Mouse (Mus musculus) megakaryocyte, embryonic 14.5 days (primary cell): ENCODE measurements around the gene Tldc2. TPM values are rescaled to one million over a fixed set of nuclear protein-coding genes. Genes with fewer than 3 reads are reported as not detected.

Experiments used
- H3K27me3 ChIP-seq: replicated peaks from 2 replicates; pipeline ENCODE3; 2012; ENCODE audit warnings: inconsistent platforms
- H3K36me3 ChIP-seq: replicated peaks from 2 replicates; pipeline ENCODE3; 2012; ENCODE audit warnings: low read length, inconsistent platforms, mixed read lengths
- H3K4me1 ChIP-seq: 2 replicates; pipeline ENCODE4 v1.6.1; 2012; ENCODE audit warnings: inconsistent platforms
- H3K4me3 ChIP-seq: replicated peaks from 2 replicates; pipeline ENCODE3; 2012; ENCODE audit warnings: moderate library complexity, mild to moderate bottlenecking, inconsistent platforms
- H3K9me3 ChIP-seq: 2 replicates; pipeline ENCODE4 v1.6.1; 2012; ENCODE audit warnings: inconsistent platforms
- FLI1 ChIP-seq: IDR thresholded peaks from 2 replicates; pipeline ENCODE4 v1.6.1; 2012; ENCODE audit warnings: low read length, inconsistent platforms, mixed read lengths
- GATA1 ChIP-seq: IDR thresholded peaks from 3 replicates; pipeline ENCODE4 v1.6.1; 2012; ENCODE audit warnings: mixed read lengths, low read length, inconsistent platforms, borderline replicate concordance
- polyA plus RNA-seq: library from polyadenylated mRNA; stranded (reverse); fragments of >175 nt; gene quantifications from 2 replicates; pipeline ENCODE4 v1.2.3, GENCODE M21; 2012; ENCODE audit warnings: low replicate concordance; ENCODE audit not compliant: insufficient read depth

Gene Tldc2
- polyA plus RNA-seq, 1 experiment: not detected

DNA sequence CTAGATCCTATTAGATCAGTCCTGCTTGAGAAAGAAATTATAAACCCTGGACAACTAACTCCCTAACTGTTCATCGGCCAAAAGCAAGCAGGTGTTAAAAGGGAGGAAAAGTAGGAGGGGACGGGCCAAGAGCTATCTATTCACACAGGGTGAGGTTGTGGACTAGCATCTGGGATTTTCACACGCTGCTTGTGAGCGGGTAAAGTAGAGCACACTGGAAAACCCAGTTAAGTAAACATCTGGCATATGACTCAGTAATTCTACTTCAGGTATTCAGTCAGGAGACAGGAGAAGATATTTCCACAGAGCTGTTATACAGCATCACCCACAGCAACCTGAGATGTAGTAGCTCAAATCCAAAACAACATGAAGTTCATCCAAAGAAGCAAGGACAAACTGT, 31.7 kb downstream of the Tldc2 start:
- peaks cover 88% of the 10 kb centered on the region for H3K36me3 ChIP-seq

DNA sequence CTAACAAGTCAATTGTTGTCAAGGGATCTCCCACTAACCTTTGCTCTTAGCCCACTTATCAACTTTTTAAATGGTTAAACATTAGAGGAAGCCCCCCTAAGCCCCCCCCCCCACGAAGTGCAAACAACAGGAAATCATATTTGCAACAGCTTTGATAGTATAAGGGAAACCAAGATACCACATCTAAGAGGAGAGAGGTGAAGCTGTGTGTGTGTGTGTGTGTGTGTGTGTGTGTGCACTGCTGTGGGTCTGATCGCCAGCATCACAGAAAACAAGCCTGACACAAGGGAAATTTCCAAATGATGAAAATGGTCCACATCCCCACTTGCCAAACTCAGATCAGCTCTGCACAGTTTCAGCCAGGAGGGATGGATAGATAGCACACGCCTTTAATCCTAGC, 32.2 kb downstream of the Tldc2 start:
- Histone ChIP-seq H3K4me1 (peaks cover 5% of the 10 kb centered on the region; the same call in 1 of the 2 replicates), H3K27me3 (no peaks in the 10 kb centered on the region), H3K4me3 (no peak overlapping the region), H3K9me3 (no peaks in the 10 kb centered on the region), H3K36me3 (peaks cover 88% of the 10 kb centered on the region)
- no peak for TF ChIP-seq FLI1
- TF ChIP-seq GATA1: no peak

More for the DNA sequence above, 31.7 kb downstream of the Tldc2 start:
- H3K9me3 ChIP-seq: no peaks in the 10 kb centered on the region
- no peak overlapping the region for H3K4me3 ChIP-seq
- no peak for TF ChIP-seq GATA1
- no peak for TF ChIP-seq FLI1
- H3K4me1 ChIP-seq: peaks cover 5% of the 10 kb centered on the region; the same call in 1 of the 2 replicates
- H3K27me3 ChIP-seq: no peaks in the 10 kb centered on the region

DNA sequence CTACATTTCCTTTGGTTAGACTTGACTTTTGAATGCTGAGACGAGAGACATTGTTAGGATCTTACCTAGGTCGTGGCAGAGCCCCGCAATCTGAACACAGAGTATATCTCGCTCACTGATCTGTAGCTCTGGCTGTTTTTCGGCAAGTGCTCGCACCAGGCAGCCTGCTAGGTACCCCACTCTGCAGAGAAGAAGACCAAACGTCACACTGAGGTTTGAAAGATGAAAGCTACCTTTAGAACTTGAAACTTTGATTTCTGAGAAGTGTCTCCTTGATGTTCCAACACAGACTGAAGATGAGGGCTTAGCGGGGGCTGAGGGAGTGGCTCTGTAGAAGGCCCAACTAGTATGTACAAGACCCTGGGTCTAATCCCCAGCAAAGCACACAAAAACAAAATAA, 34.9 kb downstream of the Tldc2 start:
- Histone ChIP-seq H3K9me3 (no peaks in the 10 kb centered on the region), H3K36me3 (peaks cover 89% of the 10 kb centered on the region), H3K4me3 (no peak overlapping the region), H3K4me1 (peaks cover 9% of the 10 kb centered on the region; the same call in 1 of the 2 replicates), H3K27me3 (no peaks in the 10 kb centered on the region)
- TF ChIP-seq FLI1: no peak

DNA sequence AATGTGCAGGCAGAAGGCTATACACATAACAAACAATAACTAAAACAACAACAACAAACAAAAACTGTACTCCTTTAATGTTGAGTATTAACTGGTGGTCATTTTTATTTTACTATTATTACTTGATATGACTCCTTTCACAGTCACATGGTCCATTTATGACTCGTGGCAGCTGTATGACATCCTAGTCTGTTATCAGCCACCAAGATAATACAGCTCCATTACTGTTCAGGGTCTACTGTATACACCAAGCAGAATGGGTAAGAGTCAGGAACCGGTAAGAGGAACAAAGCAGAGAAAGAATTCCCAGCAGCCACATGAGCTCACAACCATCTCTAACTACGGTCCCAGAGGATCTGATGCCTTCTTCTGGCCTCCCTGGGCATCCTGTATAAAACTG, 38.4 kb downstream of the Tldc2 start:
- Histone ChIP-seq H3K4me1 (peaks cover 23% of the 10 kb centered on the region), H3K27me3 (no peaks in the 10 kb centered on the region), H3K36me3 (peaks cover 78% of the 10 kb centered on the region), H3K9me3 (no peaks in the 10 kb centered on the region), H3K4me3 (no peak overlapping the region)
- TF ChIP-seq FLI1: no peak
- TF ChIP-seq GATA1: no peak

DNA sequence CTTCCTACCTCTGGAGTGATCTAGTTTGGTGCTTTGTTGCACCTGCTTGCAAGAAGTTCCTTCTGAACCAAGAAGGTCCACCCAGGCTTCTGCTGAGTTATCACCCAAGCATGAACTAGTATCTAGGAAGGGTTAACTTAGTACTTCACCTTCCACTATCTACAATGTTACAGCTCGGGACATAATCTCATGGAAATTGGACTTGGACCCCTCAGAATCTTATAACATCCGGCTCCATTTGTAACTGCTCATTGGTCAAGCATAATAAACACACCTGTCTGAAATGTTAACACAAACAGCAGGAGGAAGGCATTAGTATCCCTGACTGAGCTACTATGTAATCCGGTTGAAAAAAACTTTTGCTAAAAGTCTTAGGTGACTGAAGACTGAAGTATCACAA, 40.5 kb downstream of the Tldc2 start:
- Histone ChIP-seq H3K27me3 (no peaks in the 10 kb centered on the region), H3K9me3 (no peaks in the 10 kb centered on the region), H3K4me1 (peaks cover 39% of the 10 kb centered on the region), H3K36me3 (peaks cover 58% of the 10 kb centered on the region), H3K4me3 (no peak overlapping the region)
- TF ChIP-seq FLI1 (no peak), GATA1 (no peak)

DNA sequence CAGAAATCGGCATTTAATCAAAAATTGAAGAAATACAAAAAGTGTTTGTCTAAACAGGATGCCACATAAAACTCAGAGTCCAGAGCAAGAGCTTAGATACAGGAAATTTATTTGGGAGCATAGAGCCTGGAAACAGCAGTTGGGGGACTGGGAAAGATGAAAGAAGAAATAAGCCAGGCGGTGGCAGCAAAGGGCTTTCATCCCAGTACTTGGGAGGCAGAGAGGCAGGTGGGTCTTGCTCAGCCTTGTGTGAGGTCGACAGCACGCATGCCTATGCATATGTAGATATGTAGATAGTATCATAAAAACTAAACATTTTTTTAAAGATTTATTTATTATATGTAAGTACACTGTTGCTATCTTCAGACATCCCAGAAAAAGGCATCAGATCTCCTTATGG, 41.2 kb downstream of the Tldc2 start:
- TF ChIP-seq FLI1 (no peak), GATA1 (no peak)
- H3K36me3 ChIP-seq: peaks cover 51% of the 10 kb centered on the region
- peaks cover 46% of the 10 kb centered on the region for H3K4me1 ChIP-seq
- H3K4me3 ChIP-seq: no peak overlapping the region
- H3K9me3 ChIP-seq: no peaks in the 10 kb centered on the region
- H3K27me3 ChIP-seq: no peaks in the 10 kb centered on the region

DNA sequence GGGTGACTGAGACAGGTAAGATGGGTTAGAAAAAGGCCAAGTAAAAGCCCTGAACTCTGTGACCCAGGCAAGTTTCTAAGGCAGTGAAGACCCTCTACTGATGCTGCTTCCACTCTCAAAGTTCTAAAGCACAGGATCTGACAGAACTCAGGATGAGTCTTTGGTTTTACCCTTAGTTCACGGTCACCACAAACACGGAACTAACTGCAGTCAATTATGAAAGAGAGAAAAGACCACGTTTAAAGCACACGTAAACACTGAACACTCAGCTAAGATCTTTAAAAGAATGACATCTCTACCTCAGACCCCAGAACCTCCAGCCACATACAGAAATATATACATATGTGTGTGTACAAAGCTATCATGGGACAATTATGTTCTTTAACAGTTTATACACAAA, 42.2 kb downstream of the Tldc2 start:
- Histone ChIP-seq H3K4me1 (peaks cover 54% of the 10 kb centered on the region), H3K9me3 (no peaks in the 10 kb centered on the region), H3K27me3 (no peaks in the 10 kb centered on the region), H3K4me3 (peak overlapping the region; percentile 90), H3K36me3 (peaks cover 41% of the 10 kb centered on the region)
- TF ChIP-seq GATA1 (no peak), FLI1 (no peak)

DNA sequence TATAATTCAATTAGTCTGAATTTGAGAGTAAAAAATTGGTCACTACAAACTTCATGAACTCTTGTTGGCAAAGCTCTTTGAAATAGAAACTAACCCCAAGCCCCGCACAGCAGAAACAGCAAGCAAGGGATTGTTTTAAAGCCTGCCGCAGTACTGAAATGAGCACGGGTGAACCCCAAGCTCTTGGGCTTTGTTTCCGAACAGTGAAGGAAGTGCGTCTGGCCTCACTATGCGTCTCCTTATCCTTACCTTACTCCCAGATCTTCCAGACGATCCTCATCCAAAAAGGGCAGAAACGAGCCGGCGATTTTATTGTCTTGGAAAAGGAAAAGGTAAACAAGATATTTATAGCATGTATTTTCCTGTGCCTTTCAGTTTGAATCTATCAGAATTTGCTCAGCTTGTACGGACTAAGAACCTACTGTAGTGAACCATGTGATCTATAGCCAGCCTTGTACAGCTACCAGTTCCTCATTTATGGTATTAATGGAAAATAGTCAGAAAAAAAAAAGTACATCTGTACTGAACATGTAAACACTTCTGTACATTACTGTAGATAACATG, 42.8 kb downstream of the Tldc2 start:
- TF ChIP-seq GATA1 (no peak), FLI1 (no peak)
- Histone ChIP-seq H3K4me3 (peak overlapping the region; percentile 90), H3K36me3 (peaks cover 38% of the 10 kb centered on the region)

DNA sequence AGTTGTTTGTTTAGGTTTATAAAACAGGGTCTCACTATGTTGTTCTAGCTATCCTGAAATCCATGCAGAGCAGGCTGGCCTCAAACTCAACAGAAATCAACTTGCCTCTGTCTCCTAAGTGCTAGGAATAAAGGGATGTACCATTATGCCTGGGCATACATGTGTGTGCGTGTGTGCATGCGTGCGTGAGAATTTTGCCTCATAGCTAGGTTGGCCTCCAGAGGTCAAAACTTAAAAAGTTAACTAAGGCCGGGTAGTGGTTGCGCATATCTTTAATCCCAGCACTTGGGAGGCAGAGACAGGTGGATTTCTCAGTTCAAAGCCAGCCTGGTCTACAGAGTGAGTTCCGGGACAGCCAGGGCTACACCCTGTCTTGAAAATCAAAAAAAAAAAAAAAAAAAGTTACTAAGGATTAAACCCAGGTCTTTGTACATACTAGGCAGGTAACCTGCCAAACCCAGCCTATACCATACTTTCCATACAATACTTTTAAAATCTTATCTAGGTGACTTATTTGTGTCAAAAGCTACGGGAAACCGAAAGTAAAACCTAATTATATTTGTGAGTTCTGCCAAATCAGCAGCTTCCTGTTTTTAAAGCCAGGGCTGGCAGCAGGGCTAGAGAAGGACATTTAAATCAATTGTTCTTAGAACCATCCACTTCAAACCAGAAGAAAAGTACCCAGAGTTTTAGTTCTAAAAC, 44.1 kb downstream of the Tldc2 start:
- TF ChIP-seq FLI1: no peak
- no peaks in the 10 kb centered on the region for H3K9me3 ChIP-seq

More for the DNA sequence above, 42.8 kb downstream of the Tldc2 start:
- Histone ChIP-seq H3K9me3 (no peaks in the 10 kb centered on the region), H3K4me1 (peaks cover 54% of the 10 kb centered on the region), H3K27me3 (no peaks in the 10 kb centered on the region)

DNA sequence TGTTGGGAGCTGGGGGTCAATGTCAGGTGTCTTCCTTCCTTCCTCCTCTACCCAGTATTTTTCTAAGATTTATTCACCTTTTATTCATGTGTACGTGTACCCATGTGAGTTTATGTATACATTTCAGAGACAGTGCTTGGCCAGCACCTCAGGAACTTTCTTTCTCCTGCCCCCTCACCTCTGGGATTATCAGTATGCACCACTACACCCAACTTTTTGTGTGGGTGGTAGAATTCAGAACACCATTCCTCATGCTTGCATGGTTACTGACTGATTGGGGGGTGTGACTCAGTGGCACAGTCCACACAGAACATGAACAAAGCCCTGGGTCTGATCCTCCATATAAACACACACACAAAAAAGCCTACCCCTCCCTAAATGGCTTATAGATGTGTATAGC, 45.2 kb downstream of the Tldc2 start:
- Histone ChIP-seq H3K36me3 (peaks cover 14% of the 10 kb centered on the region), H3K4me3 (peak overlapping the region; percentile 69), H3K4me1 (peaks cover 67% of the 10 kb centered on the region), H3K27me3 (no peaks in the 10 kb centered on the region), H3K9me3 (no peaks in the 10 kb centered on the region)
- TF ChIP-seq FLI1: no peak
- TF ChIP-seq GATA1: no peak

More for the DNA sequence above, 44.1 kb downstream of the Tldc2 start:
- H3K4me3 ChIP-seq: peak overlapping the region; percentile 92
- H3K4me1 ChIP-seq: peaks cover 58% of the 10 kb centered on the region
- peaks cover 25% of the 10 kb centered on the region for H3K36me3 ChIP-seq
- no peaks in the 10 kb centered on the region for H3K27me3 ChIP-seq
